Mouse (Mus musculus): Measurements from ENCODE around the gene Dusp22. TPM values are rescaled to one million over a fixed set of nuclear protein-coding genes. Genes with fewer than 3 reads are reported as not detected.

Gene Dusp22
- total RNA-seq, 1 experiment, result 6.9 TPM

DNA sequence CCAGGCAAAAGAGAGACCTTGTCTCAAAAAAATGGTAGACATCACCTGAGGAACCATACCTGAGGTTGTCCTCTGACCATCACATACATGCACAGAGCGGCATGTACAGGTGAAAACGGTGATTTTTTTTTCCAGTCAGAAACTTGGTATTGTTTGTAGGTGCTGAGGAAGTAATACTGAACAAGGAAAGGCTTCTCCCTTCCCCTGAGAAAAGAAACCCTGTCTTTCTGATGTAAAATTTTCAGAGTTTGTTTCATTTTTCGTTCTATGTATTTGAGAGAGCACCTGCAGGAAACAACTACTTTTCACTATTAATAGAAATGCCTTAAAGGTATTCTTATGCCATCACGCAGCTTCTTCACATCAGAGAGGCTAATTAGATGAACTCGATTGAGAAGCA is 19.0 kb downstream of the Dusp22 start:
- Histone ChIP-seq H3K36me3 (ENCODE audit: control insufficient read depth, insufficient read depth, low read length, poor library complexity, severe bottlenecking) (no peaks in the 10 kb centered on the region), H3K27ac (ENCODE audit: insufficient read depth, low read depth, low read length, poor library complexity, severe bottlenecking) (no peak overlapping the region), H3K4me1 (ENCODE audit: control insufficient read depth in 2 of 2, insufficient read depth in 2 of 2, low read length in 2 of 2, poor library complexity in 1 of 2) (peaks cover 0 to 2% of the 10 kb centered on the region in 2 experiments; a peak in 1 of 4 replicates), H3K9me3 (ENCODE audit: control insufficient read depth, insufficient read depth, low read depth, low read length) (no peaks in the 10 kb centered on the region), H3K4me3 (ENCODE audit: insufficient read depth in 1 of 2, low read depth in 1 of 2, low read length in 2 of 2, poor library complexity in 1 of 2, severe bottlenecking in 1 of 2) (no peak overlapping the region), H3K9ac (ENCODE audit: insufficient read depth, low read depth, low read length, poor library complexity, severe bottlenecking) (no peak overlapping the region)
- TF ChIP-seq MAFK (IDR thresholded peaks at IDR 0.05; ENCODE audit: insufficient read depth, low read depth, low read length) (no peak), HCFC1 (IDR thresholded peaks at IDR 0.05; ENCODE audit: borderline replicate concordance, insufficient read depth, low read length) (no peak), ZNF384 (IDR thresholded peaks at IDR 0.05; ENCODE audit: low read depth, low read length) (no peak), CHD2 (IDR thresholded peaks at IDR 0.05; ENCODE audit: low read depth, low read length) (no peak), ZC3H11A (IDR thresholded peaks at IDR 0.05; ENCODE audit: borderline replicate concordance, low read depth, low read length) (no peak)
- DNase-seq (ENCODE audit: low read depth, low spot score), result no peak
- in situ Hi-C loops (cut with MboI; ENCODE audit: low sequenced_read_pairs in 2 of 2, unreplicated experiment in 2 of 2), result no loop called here

DNA sequence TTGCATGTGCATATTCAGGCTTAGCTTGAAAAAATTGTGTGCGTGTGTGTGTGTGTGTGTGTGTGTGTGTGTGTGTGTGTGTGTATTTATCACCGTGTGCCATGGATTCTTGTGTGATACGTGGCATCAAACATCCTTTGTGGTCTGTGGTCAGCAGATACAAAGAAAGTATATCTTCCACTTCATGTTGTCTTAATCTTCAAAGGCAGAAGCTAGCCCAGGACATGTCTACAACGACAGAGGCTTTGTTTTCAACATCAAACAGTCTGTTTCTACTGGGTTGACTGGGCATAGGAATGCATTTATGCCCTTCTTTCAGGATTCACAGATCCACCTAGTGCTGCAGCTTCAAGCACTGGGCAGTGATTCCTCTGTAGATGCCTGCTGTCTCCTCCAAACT is 22.1 kb downstream of the Dusp22 start:
- Histone ChIP-seq H3K36me3 (ENCODE audit: control insufficient read depth, insufficient read depth, low read length, poor library complexity, severe bottlenecking) (no peaks in the 10 kb centered on the region), H3K27ac (ENCODE audit: insufficient read depth, low read depth, low read length, poor library complexity, severe bottlenecking) (no peak overlapping the region), H3K9ac (ENCODE audit: insufficient read depth, low read depth, low read length, poor library complexity, severe bottlenecking) (no peak overlapping the region), H3K4me3 (ENCODE audit: insufficient read depth in 1 of 2, low read depth in 1 of 2, low read length in 2 of 2, poor library complexity in 1 of 2, severe bottlenecking in 1 of 2) (no peak overlapping the region), H3K4me1 (ENCODE audit: control insufficient read depth in 2 of 2, insufficient read depth in 2 of 2, low read length in 2 of 2, poor library complexity in 1 of 2) (peaks cover 0 to 2% of the 10 kb centered on the region in 2 experiments; a peak in 1 of 4 replicates), H3K9me3 (ENCODE audit: control insufficient read depth, insufficient read depth, low read depth, low read length) (no peaks in the 10 kb centered on the region)
- no peak for TF ChIP-seq CHD2 (IDR thresholded peaks at IDR 0.05; ENCODE audit: low read depth, low read length)
- no peak for TF ChIP-seq HCFC1 (IDR thresholded peaks at IDR 0.05; ENCODE audit: borderline replicate concordance, insufficient read depth, low read length)
- no peak for TF ChIP-seq MAFK (IDR thresholded peaks at IDR 0.05; ENCODE audit: insufficient read depth, low read depth, low read length)
- no peak for TF ChIP-seq ZNF384 (IDR thresholded peaks at IDR 0.05; ENCODE audit: low read depth, low read length)
- TF ChIP-seq ZC3H11A (IDR thresholded peaks at IDR 0.05; ENCODE audit: borderline replicate concordance, low read depth, low read length), result no peak
- no peak for DNase-seq (ENCODE audit: low read depth, low spot score)
- in situ Hi-C loops (cut with MboI; ENCODE audit: low sequenced_read_pairs in 2 of 2, unreplicated experiment in 2 of 2), result no loop called here

DNA sequence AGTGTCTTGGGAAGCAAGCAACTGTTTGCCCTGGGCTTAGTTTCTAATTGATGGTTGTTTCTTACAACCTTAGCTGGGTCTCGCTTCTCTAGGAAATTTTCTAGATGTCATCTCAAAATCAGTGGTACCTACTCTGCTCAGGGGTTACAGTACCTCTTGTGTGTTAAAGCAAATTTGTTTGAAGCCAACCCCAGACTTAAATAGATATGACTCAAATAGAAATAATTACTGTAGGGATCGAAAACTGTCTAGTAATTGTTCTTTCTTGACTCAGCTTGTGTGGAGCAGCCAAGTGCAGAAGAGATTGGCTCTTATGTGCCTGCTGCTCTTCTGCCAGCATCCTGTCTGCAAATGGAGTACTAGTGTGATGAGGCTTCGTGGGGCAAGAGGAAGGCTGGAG is 22.5 kb downstream of the Dusp22 start:
- Histone ChIP-seq H3K9ac (ENCODE audit: insufficient read depth, low read depth, low read length, poor library complexity, severe bottlenecking) (no peak overlapping the region), H3K27ac (ENCODE audit: insufficient read depth, low read depth, low read length, poor library complexity, severe bottlenecking) (no peak overlapping the region), H3K4me1 (ENCODE audit: control insufficient read depth in 2 of 2, insufficient read depth in 2 of 2, low read length in 2 of 2, poor library complexity in 1 of 2) (peaks cover 0 to 2% of the 10 kb centered on the region in 2 experiments; a peak in 1 of 4 replicates), H3K36me3 (ENCODE audit: control insufficient read depth, insufficient read depth, low read length, poor library complexity, severe bottlenecking) (no peaks in the 10 kb centered on the region), H3K9me3 (ENCODE audit: control insufficient read depth, insufficient read depth, low read depth, low read length) (no peaks in the 10 kb centered on the region), H3K4me3 (ENCODE audit: insufficient read depth in 1 of 2, low read depth in 1 of 2, low read length in 2 of 2, poor library complexity in 1 of 2, severe bottlenecking in 1 of 2) (no peak overlapping the region)
- in situ Hi-C loops (cut with MboI; ENCODE audit: low sequenced_read_pairs in 2 of 2, unreplicated experiment in 2 of 2), result no loop called here
- no peak for DNase-seq (ENCODE audit: low read depth, low spot score)
- TF ChIP-seq CHD2 (IDR thresholded peaks at IDR 0.05; ENCODE audit: low read depth, low read length) (no peak), ZNF384 (IDR thresholded peaks at IDR 0.05; ENCODE audit: low read depth, low read length) (no peak), MAFK (IDR thresholded peaks at IDR 0.05; ENCODE audit: insufficient read depth, low read depth, low read length) (no peak), HCFC1 (IDR thresholded peaks at IDR 0.05; ENCODE audit: borderline replicate concordance, insufficient read depth, low read length) (no peak), ZC3H11A (IDR thresholded peaks at IDR 0.05; ENCODE audit: borderline replicate concordance, low read depth, low read length) (no peak)

DNA sequence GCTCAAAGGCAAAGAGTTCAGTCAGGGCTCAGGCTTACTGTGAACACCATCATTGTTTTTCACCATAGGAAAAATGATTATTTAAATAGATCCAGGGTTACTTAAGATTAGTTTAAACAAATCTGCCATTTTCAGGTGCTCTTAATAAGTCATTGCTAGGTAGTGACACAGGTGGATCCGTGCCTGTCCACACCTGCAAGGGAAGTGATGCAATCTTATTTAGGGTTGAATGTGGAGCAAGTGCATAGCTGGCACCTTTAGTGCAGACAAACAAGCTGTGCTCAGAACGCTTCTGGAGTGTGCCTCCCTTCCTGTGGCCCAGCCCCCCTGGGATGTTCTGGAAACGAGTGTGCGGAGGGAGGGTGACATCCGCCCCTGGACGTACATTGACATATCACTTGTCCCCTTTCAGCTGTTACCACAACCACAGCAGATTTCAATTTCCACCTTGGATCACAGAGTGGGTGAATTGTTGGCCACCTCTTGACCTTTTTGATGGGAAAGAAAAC is 24.9 kb downstream of the Dusp22 start:
- H3K4me3 ChIP-seq (ENCODE audit: insufficient read depth in 1 of 2, low read depth in 1 of 2, low read length in 2 of 2, poor library complexity in 1 of 2, severe bottlenecking in 1 of 2), result no peak overlapping the region
- no peaks in the 10 kb centered on the region for H3K9me3 ChIP-seq (ENCODE audit: control insufficient read depth, insufficient read depth, low read depth, low read length)
- no peak overlapping the region for H3K9ac ChIP-seq (ENCODE audit: insufficient read depth, low read depth, low read length, poor library complexity, severe bottlenecking)
- no peaks in the 10 kb centered on the region for H3K36me3 ChIP-seq (ENCODE audit: control insufficient read depth, insufficient read depth, low read length, poor library complexity, severe bottlenecking)
- no peak for DNase-seq (ENCODE audit: low read depth, low spot score)
- H3K27ac ChIP-seq (ENCODE audit: insufficient read depth, low read depth, low read length, poor library complexity, severe bottlenecking), result no peak overlapping the region
- in situ Hi-C loops (cut with MboI; ENCODE audit: low sequenced_read_pairs in 2 of 2, unreplicated experiment in 2 of 2), result no loop called here
- TF ChIP-seq MAFK (IDR thresholded peaks at IDR 0.05; ENCODE audit: insufficient read depth, low read depth, low read length) (no peak), HCFC1 (IDR thresholded peaks at IDR 0.05; ENCODE audit: borderline replicate concordance, insufficient read depth, low read length) (no peak), ZC3H11A (IDR thresholded peaks at IDR 0.05; ENCODE audit: borderline replicate concordance, low read depth, low read length) (no peak), ZNF384 (IDR thresholded peaks at IDR 0.05; ENCODE audit: low read depth, low read length) (no peak), CHD2 (IDR thresholded peaks at IDR 0.05; ENCODE audit: low read depth, low read length) (no peak)
- H3K4me1 ChIP-seq (ENCODE audit: control insufficient read depth in 2 of 2, insufficient read depth in 2 of 2, low read length in 2 of 2, poor library complexity in 1 of 2), result peaks cover 0 to 2% of the 10 kb centered on the region in 2 experiments; a peak in 1 of 4 replicates

Measured in ES-E14 (cell line).